Mouse (Mus musculus) left cerebral cortex, adult 18-20 months (tissue): ENCODE data around the gene Izumo1. TPM values are rescaled to one million over a fixed set of nuclear protein-coding genes. Genes with fewer than 3 reads are reported as not detected.

ENCODE experiments used
- total RNA-seq, 2 experiments: library from RNA; stranded (reverse); gene quantifications; 2 replicates each; pipeline ENCODE4 v1.2.3; 2021

The Izumo1 gene
- total RNA-seq, 2 experiments from 2014 or later: 0.21 TPM; not detected in 1

Other genes with a start within 250 kb of the Izumo1 start
- gene Snrnp70, start 226.1 kb upstream of the Izumo1 start, total RNA-seq: 100 to 1,000 TPM; 372 to 395 TPM
- not detected for gene Kcna7, start 216.2 kb upstream of the Izumo1 start, total RNA-seq
- under 1 TPM in 1 of 2 experiments, not detected in 1; 0.19 TPM for gene Ntf5, start 208.1 kb upstream of the Izumo1 start, total RNA-seq
- gene Lhb, start 201.0 kb upstream of the Izumo1 start, total RNA-seq: not detected
- 10 to 100 TPM; 15.1 to 18.1 TPM for gene Gys1, start 187.0 kb upstream of the Izumo1 start, total RNA-seq
- gene Ruvbl2, start 183.7 kb upstream of the Izumo1 start, total RNA-seq: 10 to 100 TPM; 32.4 to 34.5 TPM
- 100 to 1,000 TPM; 218 to 238 TPM for gene Ftl1, start 161.9 kb upstream of the Izumo1 start, total RNA-seq
- gene Bax, start 154.9 kb upstream of the Izumo1 start, total RNA-seq: 10 to 100 TPM; 55.2 to 59.3 TPM
- gene Tulp2, start 139.9 kb upstream of the Izumo1 start, total RNA-seq: under 1 TPM in 1 of 2 experiments, not detected in 1; 0.21 TPM
- 1 to 10 TPM; 2.5 to 3.8 TPM for gene Gm45808, start 135.0 kb upstream of the Izumo1 start, total RNA-seq
- gene Dhdh, start 133.0 kb upstream of the Izumo1 start, total RNA-seq: 1 to 10 TPM; 3.9 to 4.7 TPM
- gene Nucb1, start 111.4 kb upstream of the Izumo1 start, total RNA-seq: 100 to 1,000 TPM; 111 to 112 TPM
- gene Ppp1r15a, start 95.5 kb upstream of the Izumo1 start, total RNA-seq: 10 to 100 TPM; 23.1 to 25.9 TPM
- 1 to 10 TPM; 6.1 to 8.2 TPM for gene Plekha4, start 95.5 kb upstream of the Izumo1 start, total RNA-seq
- gene Hsd17b14, start 66.9 kb upstream of the Izumo1 start, total RNA-seq: under 1 TPM; 0.37 to 0.56 TPM
- 10 to 100 TPM; 25.3 to 26.9 TPM for gene Bcat2, start 51.7 kb upstream of the Izumo1 start, total RNA-seq
- not detected for gene Fgf21, start 6.3 kb upstream of the Izumo1 start, total RNA-seq
- not detected for gene Fut1, start 4.5 kb upstream of the Izumo1 start, total RNA-seq
- gene Rasip1, start 5.7 kb downstream of the Izumo1 start, total RNA-seq: 1 to 10 TPM; 6.4 to 7.9 TPM
- gene Mamstr, start 18.2 kb downstream of the Izumo1 start, total RNA-seq: 1 to 10 TPM; 2.0 to 2.6 TPM
- under 1 TPM; 0.12 to 0.26 TPM for gene Fut2, start 44.6 kb downstream of the Izumo1 start, total RNA-seq
- 10 to 100 TPM; 11.1 to 13.3 TPM for gene Ntn5, start 62.2 kb downstream of the Izumo1 start, total RNA-seq
- 1 to 10 TPM; 1.2 to 1.7 TPM for gene Sec1, start 72.6 kb downstream of the Izumo1 start, total RNA-seq
- gene Car11, start 78.0 kb downstream of the Izumo1 start, total RNA-seq: 100 to 1,000 TPM; 215 to 220 TPM
- gene Dbp, start 83.3 kb downstream of the Izumo1 start, total RNA-seq: 10 to 100 TPM; 63.1 to 84.6 TPM
- 100 to 1,000 TPM; 331 to 369 TPM for gene Rpl18, start 93.6 kb downstream of the Izumo1 start, total RNA-seq
- 10 to 100 TPM; 32.3 to 33.0 TPM for gene Sphk2, start 96.2 kb downstream of the Izumo1 start, total RNA-seq
- under 1 TPM in 1 of 2 experiments, not detected in 1; 0.21 TPM for gene Fam83e, start 99.4 kb downstream of the Izumo1 start, total RNA-seq
- not detected for gene Spaca4, start 104.0 kb downstream of the Izumo1 start, total RNA-seq
- 100 to 1,000 TPM; 229 to 237 TPM for gene Lmtk3, start 161.9 kb downstream of the Izumo1 start, total RNA-seq
- gene Sult2b1, start 162.9 kb downstream of the Izumo1 start, total RNA-seq: 10 to 100 TPM; 11.3 to 13.7 TPM
- gene Cyth2, start 192.8 kb downstream of the Izumo1 start, total RNA-seq: 100 to 1,000 TPM; 191 to 210 TPM
- gene Kcnj14, start 203.0 kb downstream of the Izumo1 start, total RNA-seq: 1 to 10 TPM; 2.2 to 2.6 TPM
- 10 to 100 TPM; 20.1 to 23.2 TPM for gene Grwd1, start 209.1 kb downstream of the Izumo1 start, total RNA-seq